Mouse (Mus musculus) heart, embryonic 15.5 days (tissue): Measurements from ENCODE around the gene Pold1. TPM values are rescaled to one million over a fixed set of nuclear protein-coding genes. Genes with fewer than 3 reads are reported as not detected.

Experiments
- ATAC-seq: fragments of 200-750 bp; cut with Nextera tagmentation; replicated peaks from 2 replicates; pipeline ENCODE4 v1.8.0; 2017; ENCODE audit warnings: low read depth, moderate TSS enrichment; ENCODE audit not compliant: insufficient number of reproducible peaks, insufficient read depth, low FRiP score
- H3K27ac ChIP-seq: fragments of 300-500 bp; sonication (generic); 2 replicates; pipeline ENCODE4 v1.5.1; 2015; ENCODE audit warnings: mild to moderate bottlenecking, inconsistent platforms
- H3K27me3 ChIP-seq: fragments of 300-500 bp; sonication (generic); 2 replicates; pipeline ENCODE4 v1.6.1; 2015; ENCODE audit warnings: inconsistent platforms
- H3K36me3 ChIP-seq: fragments of 300-500 bp; sonication (generic); 2 replicates; pipeline ENCODE4 v1.6.1; 2015; ENCODE audit warnings: mild to moderate bottlenecking, inconsistent platforms
- H3K4me1 ChIP-seq: fragments of 300-500 bp; sonication (generic); replicated peaks from 2 replicates; pipeline ENCODE4 v1.6.1; 2015; ENCODE audit warnings: inconsistent platforms
- H3K4me2 ChIP-seq: fragments of 300-500 bp; sonication (generic); 2 replicates; pipeline ENCODE4 v1.6.1; 2015; ENCODE audit warnings: inconsistent platforms, mild to moderate bottlenecking, moderate library complexity
- H3K4me3 ChIP-seq: fragments of 300-500 bp; sonication (generic); 2 replicates; pipeline ENCODE4 v1.5.1; 2015; ENCODE audit warnings: mild to moderate bottlenecking, inconsistent platforms
- H3K9ac ChIP-seq: fragments of 300-500 bp; sonication (generic); 2 replicates; pipeline ENCODE4 v1.6.1; 2015; ENCODE audit warnings: mild to moderate bottlenecking, inconsistent platforms
- H3K9me3 ChIP-seq: fragments of 300-500 bp; sonication (generic); replicated peaks from 2 replicates; pipeline ENCODE4 v1.6.1; 2016; ENCODE audit warnings: inconsistent platforms
- WGBS: fragments of 180-500 bp; shearing (Covaris S2); methylation state at CpG from one replicate; pipeline ENCODE4 v1.1.7; 2015; ENCODE audit warnings: mixed read lengths; 5-methylcytosine and 5-hydroxymethylcytosine counted together
- polyA plus RNA-seq: library from polyadenylated mRNA; unstranded; fragments of >200 nt; fragmentation: Nextera tagmentation; extraction: Ambion mirVana; gene quantifications from 2 replicates; pipeline ENCODE4 v1.2.1, GENCODE M21; 2015

Pold1 gene
- polyA plus RNA-seq, 1 experiment from 2014 or later, result 41.7 TPM

DNA sequence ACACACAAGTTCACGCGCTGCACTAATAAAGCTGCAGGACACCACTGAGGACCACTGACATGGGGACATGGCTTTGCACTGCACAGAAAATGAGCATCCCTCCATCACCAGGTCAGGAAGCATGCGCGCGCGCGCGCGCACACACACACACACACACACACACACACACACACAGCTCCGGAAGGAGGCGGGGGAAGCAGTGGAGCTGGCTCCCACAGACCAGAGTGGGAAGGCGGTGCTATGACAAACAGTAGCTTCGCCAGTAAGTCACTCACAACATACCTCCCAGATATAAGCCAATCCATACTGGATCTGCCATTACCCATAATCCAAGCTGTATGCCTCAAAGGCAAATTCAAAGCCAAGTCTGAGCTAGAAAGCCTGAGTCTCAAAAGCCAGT, 1.6 kb downstream of the Pold1 start:
- Histone ChIP-seq H3K9me3 (no peaks in the 10 kb centered on the region), H3K36me3 (peaks cover 37% of the 10 kb centered on the region), H3K4me3 (peak overlapping the region; percentile 68), H3K27ac (no peak overlapping the region), H3K4me1 (peaks cover 14% of the 10 kb centered on the region), H3K4me2 (peak overlapping the region; percentile 80; the same call in 1 of the 2 replicates), H3K27me3 (no peaks in the 10 kb centered on the region), H3K9ac (no peak overlapping the region)
- ATAC-seq, result no peak
- WGBS, result 97% methylated on average over 13 of the region's 13 CpGs

DNA sequence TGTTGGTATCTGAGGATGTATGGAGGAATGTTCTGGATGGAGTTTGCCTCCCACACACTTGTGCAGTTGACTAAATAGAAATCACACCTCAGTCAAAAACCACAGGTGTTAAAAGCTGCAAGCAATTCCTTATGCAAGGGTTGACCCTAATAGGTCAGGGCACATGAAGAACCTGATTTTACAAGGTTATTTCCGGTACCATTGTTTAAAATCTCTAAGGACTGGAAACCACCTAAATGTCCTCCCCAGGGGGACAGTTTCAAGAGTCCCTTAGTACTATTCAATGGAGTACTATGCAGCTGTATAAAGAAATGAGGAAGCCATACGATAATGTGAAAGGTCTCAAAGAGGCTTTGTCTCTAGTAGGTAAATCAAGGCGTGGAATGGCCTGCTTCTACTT, 2.4 kb downstream of the Pold1 start:
- Histone ChIP-seq H3K4me2 (no peak overlapping the region), H3K9me3 (no peaks in the 10 kb centered on the region), H3K27ac (no peak overlapping the region), H3K9ac (no peak overlapping the region), H3K4me3 (no peak overlapping the region), H3K27me3 (no peaks in the 10 kb centered on the region), H3K4me1 (peaks cover 14% of the 10 kb centered on the region), H3K36me3 (peaks cover 35% of the 10 kb centered on the region)
- ATAC-seq, result no peak
- 97% methylated on average over 3 of the region's 3 CpGs for WGBS

GRCm38 (mm10) chr7:44543071-44543470, 5.6 kb downstream of the Pold1 start:
- H3K36me3 ChIP-seq, result peaks cover 41% of the 10 kb centered on the region
- no peak overlapping the region for H3K9ac ChIP-seq
- no peak overlapping the region for H3K27ac ChIP-seq
- H3K9me3 ChIP-seq, result no peaks in the 10 kb centered on the region
- no peaks in the 10 kb centered on the region for H3K27me3 ChIP-seq
- no peak for ATAC-seq
- H3K4me2 ChIP-seq, result no peak overlapping the region
- 73% methylated on average over 12 of the region's 12 CpGs for WGBS
- H3K4me3 ChIP-seq, result no peak overlapping the region
- peaks cover 14% of the 10 kb centered on the region for H3K4me1 ChIP-seq

GRCm38 (mm10) chr7:44542555-44542954, 6.1 kb downstream of the Pold1 start:
- WGBS, result 90% methylated on average over 11 of the region's 11 CpGs
- Histone ChIP-seq H3K9ac (no peak overlapping the region), H3K27me3 (no peaks in the 10 kb centered on the region), H3K9me3 (no peaks in the 10 kb centered on the region), H3K4me3 (no peak overlapping the region), H3K4me2 (no peak overlapping the region), H3K36me3 (peaks cover 46% of the 10 kb centered on the region), H3K27ac (no peak overlapping the region), H3K4me1 (peaks cover 9% of the 10 kb centered on the region)
- ATAC-seq, result no peak

DNA sequence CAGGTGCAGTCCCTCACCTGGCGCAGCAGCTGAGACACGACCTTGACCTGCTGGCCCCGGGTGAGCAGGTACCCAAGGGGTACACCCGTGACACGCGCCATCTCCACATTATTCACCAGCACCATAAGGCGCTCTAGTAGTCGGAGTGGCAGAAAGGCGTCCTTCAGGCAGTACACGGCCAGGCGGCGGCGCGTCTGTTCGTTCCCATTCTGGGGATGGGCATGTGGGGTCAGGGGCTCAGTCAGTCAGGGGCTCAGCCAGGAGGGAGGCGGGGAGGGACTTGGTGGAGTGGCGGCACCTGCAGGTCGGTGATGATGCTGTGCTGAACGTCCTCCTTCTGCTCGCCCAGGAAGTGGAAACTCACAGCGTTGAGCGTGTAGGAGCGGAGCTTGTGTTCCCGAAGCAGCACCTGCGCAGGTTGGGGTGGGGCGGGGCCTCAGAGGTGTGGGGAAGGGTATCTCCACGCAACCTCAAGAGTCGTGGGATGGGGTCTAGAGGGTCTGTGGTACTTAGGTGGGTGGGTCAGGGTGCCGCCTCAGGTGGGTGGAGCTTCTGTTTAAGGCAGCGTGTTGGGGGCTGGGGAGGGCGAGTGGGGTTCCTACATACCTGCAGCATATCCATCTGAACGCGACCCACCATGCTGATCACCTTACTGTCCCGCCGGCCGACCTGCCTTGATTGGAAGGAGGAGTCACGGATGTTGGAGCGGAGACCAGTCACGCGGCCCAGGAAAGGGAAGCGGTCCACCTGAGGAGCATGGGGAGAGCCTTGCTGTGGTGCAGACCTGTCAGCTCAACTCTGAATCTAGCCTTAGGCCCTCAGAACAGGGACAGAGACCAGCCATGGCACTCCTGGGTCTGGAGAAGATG, 9.7 kb downstream of the Pold1 start:
- peaks cover 13% of the 10 kb centered on the region for H3K4me1 ChIP-seq
- no peak overlapping the region for H3K4me2 ChIP-seq
- no peaks in the 10 kb centered on the region for H3K27me3 ChIP-seq
- peaks cover 52% of the 10 kb centered on the region for H3K36me3 ChIP-seq
- no peak overlapping the region for H3K9ac ChIP-seq
- WGBS, result 90% methylated on average over 41 of the region's 41 CpGs
- no peak overlapping the region for H3K27ac ChIP-seq
- no peak for ATAC-seq
- no peak overlapping the region for H3K4me3 ChIP-seq
- no peaks in the 10 kb centered on the region for H3K9me3 ChIP-seq

GRCm38 (mm10) chr7:44537496-44537895, 11.2 kb downstream of the Pold1 start:
- Histone ChIP-seq H3K27me3 (no peaks in the 10 kb centered on the region), H3K36me3 (peaks cover 53% of the 10 kb centered on the region), H3K27ac (no peak overlapping the region), H3K9ac (no peak overlapping the region), H3K9me3 (no peaks in the 10 kb centered on the region), H3K4me2 (no peak overlapping the region), H3K4me1 (peaks cover 13% of the 10 kb centered on the region), H3K4me3 (no peak overlapping the region)
- 90% methylated on average over 13 of the region's 13 CpGs for whole genome bisulfite sequencing
- ATAC-seq, result no peak

GRCm38 (mm10) chr7:44537009-44537408, 11.6 kb downstream of the Pold1 start:
- peaks cover 48% of the 10 kb centered on the region for H3K36me3 ChIP-seq
- 58% methylated on average over 7 of the region's 7 CpGs for WGBS

GRCm38 (mm10) chr7:44536590-44536968, 12.1 kb downstream of the Pold1 start:
- Histone ChIP-seq H3K27me3 (no peaks in the 10 kb centered on the region), H3K9ac (0 out of 2 replicates have a peak overlapping the region, but pooled peaks have one; percentile 12), H3K27ac (peak overlapping the region; percentile 40; the same call in 1 of the 2 replicates), H3K9me3 (no peaks in the 10 kb centered on the region), H3K4me3 (no peak overlapping the region), H3K4me2 (no peak overlapping the region), H3K4me1 (peaks cover 13% of the 10 kb centered on the region), H3K36me3 (peaks cover 45% of the 10 kb centered on the region)
- ATAC-seq, result no peak
- 63% methylated on average over 6 of the region's 6 CpGs for WGBS

More at GRCm38 (mm10) chr7:44537009-44537408, 11.6 kb downstream of the Pold1 start:
- Histone ChIP-seq H3K4me2 (no peak overlapping the region), H3K27me3 (no peaks in the 10 kb centered on the region), H3K4me1 (peaks cover 13% of the 10 kb centered on the region), H3K4me3 (no peak overlapping the region), H3K9me3 (no peaks in the 10 kb centered on the region), H3K27ac (peak overlapping the region; percentile 40; the same call in 1 of the 2 replicates), H3K9ac (0 out of 2 replicates have a peak overlapping the region, but pooled peaks have one; percentile 12)
- ATAC-seq, result no peak

- Histone ChIP-seq H3K4me1 (peaks cover 13% of the 10 kb centered on the region), H3K4me3 (no peak overlapping the region), H3K27ac (no peak overlapping the region), H3K4me2 (no peak overlapping the region), H3K9ac (0 out of 2 replicates have a peak overlapping the region, but pooled peaks have one; percentile 12), H3K9me3 (no peaks in the 10 kb centered on the region), H3K27me3 (no peaks in the 10 kb centered on the region), H3K36me3 (peaks cover 38% of the 10 kb centered on the region)
- 88% methylated on average over 27 of the region's 27 CpGs for WGBS
- no peak for ATAC-seq
Observed at GRCm38 (mm10) chr7:44535657-44536589, 12.7 kb downstream of the Pold1 start.

DNA sequence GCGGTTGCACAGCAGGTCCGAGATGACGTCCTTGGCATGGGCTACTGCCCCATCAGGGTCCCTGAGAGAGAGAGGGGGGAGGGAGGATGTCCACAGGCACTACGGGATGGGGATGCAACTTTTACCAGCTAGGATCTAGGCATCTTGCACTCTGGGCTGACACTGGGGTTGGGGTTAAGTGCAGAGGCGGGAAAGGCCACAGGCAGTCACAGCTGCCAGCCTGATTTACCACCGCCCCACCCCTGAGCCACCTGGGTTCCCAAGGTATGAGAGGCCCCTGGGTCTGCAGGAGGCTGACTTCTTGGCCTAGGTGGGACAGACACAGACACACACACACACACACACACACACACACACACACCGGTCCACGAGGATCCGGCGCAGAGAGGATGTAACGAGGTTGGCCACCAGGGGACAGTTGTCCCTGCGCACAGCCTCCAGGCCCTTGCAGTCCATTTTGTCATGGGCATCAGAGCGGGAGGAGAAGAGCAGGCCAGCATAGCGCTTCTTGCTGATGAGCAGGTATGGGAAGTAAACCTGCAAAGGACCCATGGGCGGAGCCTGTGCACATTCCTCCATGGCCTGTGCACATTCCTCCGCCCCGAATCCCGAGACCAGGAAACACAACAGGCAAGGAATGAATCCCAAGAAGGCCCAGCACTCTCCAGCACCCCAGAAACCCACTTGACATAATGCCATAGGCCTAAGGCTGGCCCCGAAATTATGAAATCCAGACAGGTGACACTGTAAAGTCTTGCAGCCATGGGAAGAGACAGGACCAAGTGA, 13.8 kb downstream of the Pold1 start:
- Histone ChIP-seq H3K4me2 (no peak overlapping the region), H3K4me3 (no peak overlapping the region), H3K9me3 (no peaks in the 10 kb centered on the region), H3K27ac (no peak overlapping the region), H3K4me1 (peaks cover 13% of the 10 kb centered on the region), H3K27me3 (peaks cover 4% of the 10 kb centered on the region; the same call in 1 of the 2 replicates), H3K36me3 (peaks cover 28% of the 10 kb centered on the region), H3K9ac (no peak overlapping the region)
- WGBS, result 87% methylated on average over 19 of the region's 19 CpGs
- no peak for ATAC-seq
